Mouse (Mus musculus) kidney, embryonic 16.5 days (tissue): ENCODE measurements at regions not wholly inside any gene's neighbourhood (a gene's known extent, or its start where the extent isn't known, plus 50 kb on each side); places are given as distances from the start of the nearest gene placed in this dataset.
"Not testable (repeated sequence)": the region's sequence is repeated elsewhere in the genome, so short reads cannot be mapped to it uniquely, and the experiment has no call there.

Experiments used
- ATAC-seq: fragments of 200-750 bp; cut with Nextera tagmentation; 2 replicates; pipeline ENCODE4 v1.8.0; 2017; ENCODE audit warnings: moderate TSS enrichment; ENCODE audit not compliant: low FRiP score, low TSS enrichment
- H3K27ac ChIP-seq: fragments of 300-500 bp; sonication (generic); 2 replicates; pipeline ENCODE4 v1.5.1; 2014; ENCODE audit warnings: low read length
- H3K27me3 ChIP-seq: fragments of 300-500 bp; sonication (generic); 2 replicates; pipeline ENCODE4 v1.6.1; 2014; ENCODE audit warnings: low read length, control low read depth, mixed read lengths; ENCODE audit not compliant: insufficient read depth
- H3K36me3 ChIP-seq: fragments of 300-500 bp; sonication (generic); 2 replicates; pipeline ENCODE4 v1.6.1; 2014; ENCODE audit warnings: low read length, control low read depth, mixed read lengths; ENCODE audit not compliant: insufficient read depth
- H3K4me1 ChIP-seq: fragments of 300-500 bp; sonication (generic); 2 replicates; pipeline ENCODE4 v1.6.1; 2014; ENCODE audit warnings: low read length, control low read depth, mixed read lengths; ENCODE audit not compliant: insufficient read depth
- H3K4me2 ChIP-seq: fragments of 300-500 bp; sonication (generic); replicated peaks from 2 replicates; pipeline ENCODE4 v1.6.1; 2014; ENCODE audit warnings: low read depth, low read length
- H3K4me3 ChIP-seq: fragments of 300-500 bp; sonication (generic); 2 replicates; pipeline ENCODE4 v1.5.1; 2014; ENCODE audit warnings: mild to moderate bottlenecking, low read length
- H3K9ac ChIP-seq: fragments of 300-500 bp; sonication (generic); replicated peaks from 2 replicates; pipeline ENCODE4 v1.6.1; 2014; ENCODE audit warnings: low read length
- H3K9me3 ChIP-seq: fragments of 300-500 bp; sonication (generic); 2 replicates; pipeline ENCODE4 v1.6.1; 2016; ENCODE audit warnings: low read length, control low read depth
- WGBS: fragments of 180-500 bp; shearing (Covaris S2); extraction: QIAGEN DNeasy Blood & Tissue Kit; methylation state at CpG from one replicate; pipeline ENCODE4 v1.1.7; 2014; 5-methylcytosine and 5-hydroxymethylcytosine counted together

- Histone ChIP-seq H3K27ac (no peak overlapping the region), H3K4me3 (no peak overlapping the region), H3K27me3 (no peaks in the 10 kb centered on the region), H3K4me1 (peaks cover 23% of the 10 kb centered on the region), H3K36me3 (no peaks in the 10 kb centered on the region), H3K4me2 (no peak overlapping the region), H3K9ac (no peak overlapping the region), H3K9me3 (no peaks in the 10 kb centered on the region)
- 49% methylated on average over 3 of the region's 3 CpGs for WGBS
- no peak for ATAC-seq
These were observed 81.2 kb upstream of the Atl2 start for GRCm38 (mm10) chr17:79977154-79977571.

DNA sequence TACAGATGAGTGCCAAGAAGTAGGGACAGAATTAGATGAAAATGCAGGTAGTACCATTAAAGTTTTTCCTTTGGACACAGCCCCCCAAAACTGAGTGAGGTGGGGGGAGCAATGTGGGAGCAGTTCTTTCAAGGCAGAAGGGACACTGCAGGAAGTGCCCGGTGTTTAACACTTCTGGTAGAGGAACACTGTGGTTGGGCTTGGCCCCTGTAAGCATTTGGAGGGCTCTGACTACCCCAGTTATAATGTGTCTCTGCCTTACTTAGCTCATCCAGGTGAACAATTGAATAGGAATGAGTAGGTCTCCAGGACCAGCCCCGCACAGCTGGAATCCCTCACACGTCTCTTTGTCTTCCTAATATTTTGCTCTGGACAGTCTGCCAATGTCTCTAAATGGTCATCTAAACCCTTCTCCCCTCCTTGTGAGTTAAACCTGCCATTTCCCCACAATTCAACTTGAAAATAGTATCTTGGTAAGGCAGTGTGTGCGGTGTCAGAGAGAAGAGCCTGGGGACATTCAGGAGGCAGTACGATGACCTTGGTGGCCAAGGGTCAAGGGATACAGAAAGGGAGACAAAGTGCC is 80.7 kb upstream of the Atl2 start:
- Histone ChIP-seq H3K4me3 (peak overlapping the region; percentile 2; the same call in 1 of the 2 replicates), H3K4me1 (peaks cover 26% of the 10 kb centered on the region), H3K9ac (0 out of 2 replicates have a peak overlapping the region, but pooled peaks have one; percentile 0), H3K9me3 (no peaks in the 10 kb centered on the region), H3K36me3 (no peaks in the 10 kb centered on the region), H3K4me2 (peak overlapping the region; percentile 41), H3K27me3 (no peaks in the 10 kb centered on the region), H3K27ac (no peak overlapping the region)
- no peak for ATAC-seq
- WGBS = 73% methylated on average over 5 of the region's 5 CpGs

GRCm38 (mm10) chr17:79975997-79976443 is 80.1 kb upstream of the Atl2 start:
- H3K27me3 ChIP-seq = no peaks in the 10 kb centered on the region
- H3K4me1 ChIP-seq = peaks cover 28% of the 10 kb centered on the region
- no peak overlapping the region for H3K27ac ChIP-seq
- H3K4me3 ChIP-seq = peak overlapping the region; percentile 2
- H3K9ac ChIP-seq = no peak overlapping the region
- no peaks in the 10 kb centered on the region for H3K9me3 ChIP-seq
- 32% methylated on average over 11 of the region's 11 CpGs for WGBS
- ATAC-seq = peak; percentile 61; the same call in 1 of the 2 replicates
- H3K4me2 ChIP-seq = peak overlapping the region; percentile 41
- H3K36me3 ChIP-seq = no peaks in the 10 kb centered on the region

- not testable (repeated sequence) for H3K36me3 ChIP-seq, H3K27me3 ChIP-seq, H3K9me3 ChIP-seq, H3K9ac ChIP-seq, H3K27ac ChIP-seq
- ATAC-seq = peak; percentile 43; the same call in 1 of the 2 replicates
- H3K4me3 ChIP-seq = peak overlapping the region; percentile 20
- H3K4me1 ChIP-seq = peaks cover 28% of the 10 kb centered on the region
- WGBS = 7% methylated on average over 16 of the region's 16 CpGs
- H3K4me2 ChIP-seq = peak overlapping the region; percentile 41
These were observed 79.3 kb upstream of the Atl2 start for GRCm38 (mm10) chr17:79975150-79975757.

- H3K9ac ChIP-seq = no peak overlapping the region
- ATAC-seq = no peak
- H3K4me2 ChIP-seq = no peak overlapping the region
- no peaks in the 10 kb centered on the region for H3K9me3 ChIP-seq
- H3K4me3 ChIP-seq = no peak overlapping the region
- H3K27ac ChIP-seq = no peak overlapping the region
- H3K36me3 ChIP-seq = no peaks in the 10 kb centered on the region
- H3K27me3 ChIP-seq = no peaks in the 10 kb centered on the region
- peaks cover 28% of the 10 kb centered on the region for H3K4me1 ChIP-seq
- 61% methylated on average over 8 of the region's 8 CpGs for WGBS
These were observed 75.9 kb upstream of the Atl2 start for GRCm38 (mm10) chr17:79971721-79972336.

- H3K9me3 ChIP-seq = no peaks in the 10 kb centered on the region
- 36% methylated on average over 7 of the region's 7 CpGs for WGBS
These were observed 73.6 kb upstream of the Atl2 start for GRCm38 (mm10) chr17:79969500-79969972.

GRCm38 (mm10) chr17:79968819-79969218 is 72.9 kb upstream of the Atl2 start:
- no peak for ATAC-seq
- H3K27ac ChIP-seq = no peak overlapping the region
- no peak overlapping the region for H3K4me2 ChIP-seq
- H3K4me1 ChIP-seq = peaks cover 14% of the 10 kb centered on the region
- no peaks in the 10 kb centered on the region for H3K27me3 ChIP-seq
- no peaks in the 10 kb centered on the region for H3K36me3 ChIP-seq
- 65% methylated on average over 9 of the region's 9 CpGs for WGBS
- H3K4me3 ChIP-seq = no peak overlapping the region
- H3K9me3 ChIP-seq = no peaks in the 10 kb centered on the region
- H3K9ac ChIP-seq = no peak overlapping the region

More at GRCm38 (mm10) chr17:79969500-79969972, 73.6 kb upstream of the Atl2 start:
- Histone ChIP-seq H3K36me3 (no peaks in the 10 kb centered on the region), H3K9ac (no peak overlapping the region), H3K27ac (no peak overlapping the region; the same call in 1 of the 2 replicates), H3K4me2 (no peak overlapping the region), H3K4me3 (no peak overlapping the region), H3K27me3 (no peaks in the 10 kb centered on the region), H3K4me1 (peaks cover 14% of the 10 kb centered on the region)
- no peak for ATAC-seq

DNA sequence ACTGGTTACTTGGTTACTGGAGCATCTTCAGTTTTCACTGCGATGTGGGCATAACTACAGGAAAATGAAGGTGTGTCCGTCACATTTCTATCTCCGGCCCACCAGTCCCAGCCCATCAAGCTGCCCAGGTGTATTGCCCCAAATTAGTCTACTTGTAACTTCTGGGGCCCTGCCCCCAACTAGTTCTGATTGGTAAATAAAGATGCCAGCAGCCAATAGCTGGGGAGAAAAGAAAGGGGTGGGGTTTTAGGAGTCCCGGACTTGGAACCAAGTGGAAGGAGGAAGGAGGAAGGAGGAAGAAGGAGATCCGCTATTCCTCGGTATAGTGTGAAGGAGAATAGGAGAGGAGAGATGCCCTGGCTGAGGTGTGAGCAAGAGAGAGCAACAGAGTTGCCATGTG is 71.1 kb upstream of the Atl2 start:
- Histone ChIP-seq H3K9ac (no peak overlapping the region), H3K36me3 (no peaks in the 10 kb centered on the region), H3K9me3 (no peaks in the 10 kb centered on the region), H3K4me1 (peaks cover 14% of the 10 kb centered on the region), H3K27me3 (no peaks in the 10 kb centered on the region), H3K4me3 (no peak overlapping the region), H3K27ac (no peak overlapping the region), H3K4me2 (no peak overlapping the region)
- ATAC-seq = no peak
- 50% methylated on average over 6 of the region's 6 CpGs for WGBS

GRCm38 (mm10) chr17:79965625-79966024 is 69.7 kb upstream of the Atl2 start:
- no peaks in the 10 kb centered on the region for H3K27me3 ChIP-seq
- ATAC-seq = no peak
- WGBS = 84% methylated on average over 8 of the region's 8 CpGs
- H3K9me3 ChIP-seq = no peaks in the 10 kb centered on the region
- no peak overlapping the region for H3K4me2 ChIP-seq
- H3K4me3 ChIP-seq = no peak overlapping the region
- no peaks in the 10 kb centered on the region for H3K36me3 ChIP-seq
- peaks cover 13% of the 10 kb centered on the region for H3K4me1 ChIP-seq
- no peak overlapping the region for H3K27ac ChIP-seq
- no peak overlapping the region for H3K9ac ChIP-seq

- no peak overlapping the region for H3K27ac ChIP-seq
These were observed 68.9 kb upstream of the Atl2 start for GRCm38 (mm10) chr17:79964850-79965249.

More at GRCm38 (mm10) chr17:79964850-79965249, 68.9 kb upstream of the Atl2 start:
- Histone ChIP-seq H3K4me2 (no peak overlapping the region), H3K27me3 (no peaks in the 10 kb centered on the region), H3K9me3 (no peaks in the 10 kb centered on the region), H3K4me3 (no peak overlapping the region), H3K4me1 (peaks cover 16% of the 10 kb centered on the region), H3K36me3 (no peaks in the 10 kb centered on the region), H3K9ac (no peak overlapping the region)
- ATAC-seq = no peak
- 82% methylated on average over 8 of the region's 8 CpGs for WGBS
